Mouse (Mus musculus) gastrocnemius, postnatal 10 days (tissue): Measurements from ENCODE around the gene C1galt1c1. TPM values are rescaled to one million over a fixed set of nuclear protein-coding genes. Genes with fewer than 3 reads are reported as not detected.

Experiments
- DNase-seq: peaks from one replicate; pipeline ENCODE4 v3.0.0; 2021; ENCODE audit warnings: mixed read lengths
- long read RNA-seq, 2 experiments: library from polyadenylated mRNA; stranded (forward); transcript quantifications; one replicate each; pipeline ENCODE4 v2.0.0; 2021
- total RNA-seq, 2 experiments: library from RNA; stranded (reverse); gene quantifications; 2 replicates each; pipeline ENCODE4 v1.2.3; 2021

The C1galt1c1 gene
- 10 to 100 TPM; 10.7 to 12.1 TPM for total RNA-seq
- long read RNA-seq, experiment 1, transcript C1galt1c1-201 (2 exons, 1,449 nt): major isoform, 5 of 5 reads
- long read RNA-seq, experiment 1, partial matches to known transcripts: 0 of 5 reads
- long read RNA-seq, experiment 1, other reads (novel, unspliced or antisense): 0 of 5 reads
- long read RNA-seq, experiment 2, transcript C1galt1c1-201 (2 exons, 1,449 nt): major isoform, 8 of 8 reads
- long read RNA-seq, experiment 2, partial matches to known transcripts: 0 of 8 reads
- long read RNA-seq, experiment 2, other reads (novel, unspliced or antisense): 0 of 8 reads

GRCm38 (mm10) chrX:38634801-38635637 is at the start of gene C1galt1c1:
Gene C1galt1c1 (minus strand): TSS chrX:38635087.
- peak; percentile 82 for DNase-seq

DNA sequence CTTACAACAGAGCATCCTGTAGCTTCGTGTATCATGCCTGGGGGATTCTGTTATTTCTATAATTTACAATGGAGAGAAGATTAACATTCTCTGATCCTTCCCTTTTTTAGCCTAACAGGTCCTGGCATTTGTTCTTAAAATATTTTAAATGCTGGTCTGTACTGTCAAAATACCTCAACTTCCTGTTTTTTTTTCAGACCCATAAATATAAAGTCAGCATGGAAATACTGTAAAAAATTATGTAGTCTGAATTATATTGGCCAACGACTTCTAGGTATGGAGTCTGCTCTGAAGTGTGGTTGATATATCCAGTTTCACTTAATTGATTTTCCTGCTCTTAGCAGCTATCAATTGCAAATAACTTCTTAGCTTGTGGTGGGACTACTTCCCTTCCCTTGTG is 47.1 kb upstream of the C1galt1c1 start:
- DNase-seq: no peak

DNA sequence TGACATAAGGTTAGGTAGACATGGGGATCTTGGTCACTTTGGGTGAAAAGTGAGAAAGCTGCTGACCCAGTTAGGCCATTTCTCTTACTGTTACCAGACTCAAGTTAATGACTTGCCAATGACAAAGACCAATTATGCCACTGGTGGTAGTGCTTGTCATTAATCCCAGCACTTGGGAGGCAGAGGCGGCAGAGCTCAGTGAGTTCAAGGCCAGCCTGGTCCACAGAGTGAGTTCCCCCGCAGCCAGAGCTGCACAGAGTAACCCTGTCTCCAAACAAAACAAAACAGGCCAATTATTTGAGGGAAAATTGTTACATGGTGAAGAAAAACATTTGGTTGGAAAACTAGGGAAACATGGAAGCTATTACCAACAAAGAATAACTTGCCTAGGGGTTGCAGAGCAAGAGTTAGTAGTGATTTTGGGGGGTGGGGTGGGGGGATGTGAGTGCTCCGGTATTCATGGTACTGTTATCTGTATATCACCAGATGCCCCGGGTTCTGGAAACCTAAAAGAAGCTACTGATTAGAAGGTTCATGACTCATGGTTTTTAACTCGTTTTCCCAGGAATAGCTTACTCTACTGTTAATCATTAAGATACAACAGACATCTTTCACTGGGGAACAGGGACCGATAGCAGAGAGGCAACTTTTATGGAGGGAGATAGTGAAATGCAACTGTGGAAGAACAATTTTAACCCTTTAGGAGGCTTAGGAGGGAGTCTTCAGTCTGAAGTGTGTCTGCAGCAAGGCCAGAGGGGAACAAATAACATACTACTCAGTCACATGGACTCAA is 34.4 kb upstream of the C1galt1c1 start:
- no peak for DNase-seq

DNA sequence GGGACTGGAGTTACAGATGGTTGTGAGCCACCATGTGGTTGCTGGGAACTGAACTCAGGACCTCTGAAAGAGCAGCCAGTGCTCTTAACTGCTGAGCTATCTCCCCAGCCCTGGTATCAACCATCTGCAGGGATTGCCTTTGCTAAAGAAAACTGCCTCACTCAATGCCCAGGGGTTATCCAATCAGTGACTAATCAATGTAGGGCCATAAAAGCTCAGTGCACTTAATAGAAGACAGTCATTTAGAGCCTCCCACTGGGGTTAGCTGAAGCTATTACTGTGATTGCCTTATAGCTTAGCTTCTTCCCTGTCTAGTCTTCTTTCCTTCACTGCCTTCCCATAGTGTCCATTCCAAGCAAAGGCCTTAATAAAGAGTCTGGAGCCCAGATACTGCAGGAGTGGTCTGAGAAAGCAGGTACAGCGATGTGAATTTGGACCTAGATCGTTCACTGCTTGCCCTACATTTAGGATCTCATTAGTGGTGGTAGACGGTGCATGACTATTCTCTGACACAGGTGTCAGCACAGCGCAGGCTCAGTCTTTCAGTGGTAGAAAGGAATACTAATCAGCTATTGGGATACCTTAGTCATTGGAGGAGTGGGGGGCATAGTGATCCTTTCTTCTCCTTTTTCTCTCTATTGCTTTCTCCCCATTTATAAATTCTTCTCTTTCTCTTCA is 21.5 kb upstream of the C1galt1c1 start:
- DNase-seq: no peak

GRCm38 (mm10) chrX:38654681-38655080 is 19.8 kb upstream of the C1galt1c1 start:
- no peak for DNase-seq

GRCm38 (mm10) chrX:38653181-38653580 is 18.3 kb upstream of the C1galt1c1 start:
- no peak for DNase-seq

GRCm38 (mm10) chrX:38651167-38651566 is 16.3 kb upstream of the C1galt1c1 start:
- no peak for DNase-seq

- no peak for DNase-seq
Observed at GRCm38 (mm10) chrX:38650404-38651039, 15.6 kb upstream of the C1galt1c1 start.

DNA sequence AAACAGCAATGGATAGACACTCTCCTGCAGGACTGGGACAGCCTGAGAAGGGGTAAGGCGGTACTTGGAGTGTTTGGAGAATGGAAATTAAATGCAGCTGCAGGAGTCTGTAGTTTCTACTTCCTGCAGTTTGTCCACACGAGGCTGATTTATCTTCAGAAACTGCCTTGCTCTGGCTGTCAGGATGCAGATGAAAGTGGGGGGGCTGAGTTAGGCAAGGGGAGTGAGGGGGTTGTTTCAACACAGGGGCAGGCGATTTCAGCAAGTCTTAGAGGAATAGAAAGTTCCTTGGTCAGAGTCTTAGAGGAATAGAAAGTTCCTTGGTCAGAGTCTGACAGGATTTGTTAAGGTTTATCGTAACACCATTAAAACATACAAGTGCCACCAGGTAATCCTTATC is 7.3 kb upstream of the C1galt1c1 start:
- DNase-seq: no peak

DNA sequence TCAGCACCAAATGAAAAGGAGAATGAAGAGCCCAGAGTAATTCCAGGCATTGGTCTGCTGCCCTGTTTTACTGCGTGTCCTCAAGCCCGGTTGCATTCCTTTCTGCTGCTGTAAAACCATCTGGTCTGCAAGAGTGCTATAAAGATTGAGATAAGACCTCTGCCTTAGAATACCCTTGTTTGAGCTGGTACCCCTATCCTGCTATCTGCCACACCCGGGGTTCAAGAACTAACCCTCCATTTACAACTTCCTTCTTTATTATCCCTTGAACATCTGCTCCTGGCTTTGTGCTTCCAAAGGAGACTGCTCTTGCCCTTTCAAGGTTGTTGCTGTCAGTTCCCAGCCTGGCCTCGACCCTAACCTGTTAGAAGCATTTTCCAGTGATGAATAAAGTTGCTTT is 6.5 kb upstream of the C1galt1c1 start:
- no peak for DNase-seq

DNA sequence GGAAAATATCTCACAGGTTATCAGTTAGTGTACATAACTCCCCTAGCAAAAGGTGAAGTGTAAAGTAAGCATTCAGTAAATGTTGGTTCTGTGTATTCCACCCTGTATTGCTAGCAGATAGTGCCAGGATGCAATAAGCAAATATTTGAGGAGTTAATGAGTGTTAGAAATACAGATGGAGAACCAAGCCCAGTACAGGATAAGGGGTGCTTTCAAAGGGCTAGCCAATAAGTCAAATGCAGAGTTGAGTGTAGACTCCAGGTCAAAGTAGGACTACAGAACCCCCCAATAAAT is 698 bp upstream of the C1galt1c1 start:
- DNase-seq: no peak

GRCm38 (mm10) chrX:38600995-38601369 is 33.9 kb downstream of the C1galt1c1 start:
- DNase-seq: peak; percentile 2

- DNase-seq: peak; percentile 36
Observed at GRCm38 (mm10) chrX:38600177-38600994, 34.5 kb downstream of the C1galt1c1 start, which contains the start of gene Mcts1. Gene Mcts1 (plus strand): TSS chrX:38600578.

- no peak for DNase-seq
Observed at GRCm38 (mm10) chrX:38593180-38593889, 41.6 kb downstream of the C1galt1c1 start.

DNA sequence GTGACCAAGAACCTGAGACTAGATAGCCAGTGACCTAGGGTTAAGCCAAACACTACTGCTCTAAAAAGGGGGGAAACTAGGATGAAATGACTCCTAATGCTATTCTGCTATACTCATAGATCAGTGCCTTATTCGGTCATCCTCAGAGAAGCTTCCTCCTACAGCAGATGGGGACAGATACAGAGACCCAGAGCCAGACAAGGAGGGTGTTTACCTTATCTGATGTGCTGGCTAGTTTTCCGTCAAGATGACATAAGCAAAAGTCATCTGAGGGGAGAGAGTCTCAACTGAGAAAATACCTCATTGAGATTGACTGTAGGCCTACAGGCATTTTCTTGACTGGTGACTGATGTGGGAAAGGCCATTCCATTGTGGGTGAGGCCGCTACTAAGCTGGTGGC is 43.1 kb downstream of the C1galt1c1 start:
- no peak for DNase-seq

DNA sequence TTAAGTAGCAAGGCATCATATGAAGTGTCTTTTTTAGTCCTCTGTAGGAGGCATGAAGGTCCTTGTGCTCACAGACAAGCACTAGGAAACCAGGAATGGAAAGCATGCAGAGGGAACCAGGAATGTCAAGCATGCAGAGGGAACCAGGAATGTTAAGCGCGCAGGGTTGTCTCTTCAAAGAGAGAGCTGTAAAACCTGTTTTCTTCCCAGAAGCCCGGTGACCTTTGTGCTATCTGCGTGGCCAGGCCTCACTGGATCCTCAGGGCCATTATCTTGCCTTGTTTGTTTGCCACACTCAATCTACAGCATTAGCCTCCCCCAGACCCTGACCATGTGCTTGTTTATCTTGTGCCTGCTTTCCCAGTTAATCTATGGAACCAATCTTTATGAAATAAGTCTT is 45.1 kb downstream of the C1galt1c1 start:
- DNase-seq: no peak

DNA sequence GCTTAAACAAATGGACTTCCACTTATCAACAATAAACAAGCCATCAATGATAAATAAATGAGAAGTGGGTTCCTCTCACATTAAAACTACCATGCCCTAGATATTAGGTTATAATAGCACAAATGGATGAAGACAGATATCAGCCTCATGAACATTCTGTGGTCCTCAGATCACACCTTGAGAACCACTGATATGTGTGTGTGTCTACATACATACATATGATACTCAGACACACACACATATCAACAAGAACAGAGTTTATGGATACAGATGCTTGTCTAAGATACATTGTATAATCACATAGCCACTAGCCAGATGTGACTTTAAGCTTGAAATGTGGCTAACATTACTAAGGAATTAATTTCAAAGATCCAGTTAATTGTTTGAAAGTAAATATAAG is 51.6 kb downstream of the C1galt1c1 start:
- DNase-seq: no peak

- DNase-seq: no peak
Observed at GRCm38 (mm10) chrX:38581140-38581539, 53.7 kb downstream of the C1galt1c1 start.
